Mouse (Mus musculus) liver, embryonic 14.5 days (tissue): Measurements from ENCODE around the gene Rnf43.

Experiments
- CTCF ChIP-seq: IDR thresholded peaks from 2 replicates; pipeline ENCODE4 v1.5.1; 2016; ENCODE audit warnings: antibody characterized with exemption, low read depth, control low read depth
- EP300 ChIP-seq: IDR thresholded peaks from 2 replicates; pipeline ENCODE4 v1.6.1; 2016; ENCODE audit warnings: antibody characterized with exemption, low read depth

DNA sequence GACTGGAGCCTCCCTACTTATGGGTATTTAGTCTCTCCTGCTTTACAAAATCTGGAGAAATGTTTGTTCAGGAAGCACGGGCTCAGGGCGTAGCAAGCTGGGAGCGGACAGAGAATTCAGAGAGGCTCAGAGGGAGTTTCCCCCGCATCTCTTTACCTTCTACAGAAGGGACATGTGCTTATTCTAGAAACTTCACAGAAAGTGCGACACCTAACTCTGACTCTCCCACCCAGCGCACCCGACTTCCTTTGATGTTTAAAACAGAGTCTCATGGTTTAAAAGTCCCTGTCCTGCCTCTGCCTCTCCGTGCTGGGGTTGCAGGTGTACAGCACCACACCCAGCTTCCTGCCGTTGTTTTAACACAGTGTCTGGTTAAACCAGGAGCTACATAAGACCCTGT lies 58.3 kb downstream of the Rnf43 start:
- no peak for TF ChIP-seq CTCF
- TF ChIP-seq EP300, result no peak
